16 mouse cellular contexts compared by ENCODE assay signal in the genomic region with DNA sequence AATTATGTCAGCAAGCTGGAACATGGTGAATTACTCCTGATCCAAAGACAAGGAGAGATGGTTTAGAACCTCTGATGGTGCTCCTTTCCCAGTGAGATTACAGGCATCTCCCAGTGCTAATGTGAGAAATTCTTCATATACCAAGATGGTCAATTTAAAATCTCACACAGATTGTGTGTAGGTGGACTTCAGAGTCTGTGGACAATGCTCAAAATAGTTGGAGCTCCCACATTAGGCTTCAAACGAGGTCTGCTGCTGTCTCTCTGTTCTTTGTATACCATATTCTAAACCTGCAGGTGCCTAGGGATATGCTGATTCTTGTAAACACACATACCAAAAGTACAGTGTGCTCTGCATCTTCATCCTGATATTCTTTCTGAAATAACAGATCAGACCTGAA.
"Had no signal": no experiment of that assay in that cellular context is flagged by ENCODE, and none has a peak within 500 bp of the region (broad histone marks: within the 10 kb centered on the region; RNA-seq: fewer than 3 reads in every experiment).

No protein-coding gene starts in this region.

- H3K36me3 ChIP-seq: intestine, embryonic 15.5 days; kidney, embryonic 15.5 days; liver, embryonic 13.5 days; stomach, embryonic 15.5 days had no signal

- H3K4me1 ChIP-seq: intestine, embryonic 15.5 days; kidney, embryonic 15.5 days; liver, embryonic 13.5 days; stomach, embryonic 15.5 days had no signal

- H3K27me3 ChIP-seq: intestine, embryonic 15.5 days; kidney, embryonic 15.5 days; liver, embryonic 13.5 days; stomach, embryonic 15.5 days had no signal

- DNase-seq: kidney, adult 11 months; kidney, adult 8-10 months; kidney, postnatal 10 days; kidney, postnatal 36 days; liver, embryonic 13.5 days; lung, adult 2 months; lung, postnatal 14 days; lung, postnatal 4 days; midbrain, embryonic 14.5 days; retina, postnatal 1 day; right cerebral cortex, postnatal 4 days; thymus, adult 18-20 months; thymus, postnatal 36 days had no signal

- H3K27ac ChIP-seq: intestine, embryonic 15.5 days; kidney, embryonic 15.5 days; liver, embryonic 13.5 days; stomach, embryonic 15.5 days had no signal

- H3K4me3 ChIP-seq: intestine, embryonic 15.5 days; kidney, embryonic 15.5 days; liver, embryonic 13.5 days; stomach, embryonic 15.5 days had no signal

- H3K9me3 ChIP-seq: intestine, embryonic 15.5 days; kidney, embryonic 15.5 days; liver, embryonic 13.5 days; stomach, embryonic 15.5 days had no signal
